Mouse (Mus musculus): ENCODE results near the gene Cdkn1b. TPM values are rescaled to one million over a fixed set of nuclear protein-coding genes. Genes with fewer than 3 reads are reported as not detected.

The Cdkn1b gene
- polyA plus RNA-seq, 1 experiment from 2014 or later, result 14.4 TPM

GRCm38 (mm10) chr6:134947311-134948087 lies 27.3 kb downstream of the Cdkn1b start:
- TF ChIP-seq EP300 (optimal IDR thresholded peaks at IDR 0.05), result no peak
- peak; percentile 80 for TF ChIP-seq CTCF (IDR thresholded peaks at IDR 0.05; ENCODE audit: low read depth)
- Histone ChIP-seq H3K27ac (replicated peaks) (no peak overlapping the region), H3K4me3 (ENCODE audit: low read depth, low read length) (no peak overlapping the region), H3K27me3 (ENCODE audit: control insufficient read depth, insufficient read depth, low read length) (no peaks in the 10 kb centered on the region), H3K9me3 (ENCODE audit: control insufficient read depth, low read length) (no peaks in the 10 kb centered on the region), H3K9ac (ENCODE audit: low read length) (no peak overlapping the region), H3K4me1 (replicated peaks; ENCODE audit: control insufficient read depth, insufficient read depth) (no peaks in the 10 kb centered on the region), H3K4me2 (replicated peaks; ENCODE audit: low read depth) (no peak overlapping the region), H3K36me3 (ENCODE audit: control insufficient read depth, insufficient read depth, low read length) (no peaks in the 10 kb centered on the region)
- 46% methylated on average over 13 of the region's 13 CpGs for WGBS
- ATAC-seq (ENCODE audit: low FRiP score, low TSS enrichment) (peak; percentile 35; the same call in 1 of the 2 replicates), DNase-seq (ENCODE audit: low spot score) (peak; percentile 61)

- DNase-seq (ENCODE audit: low spot score) (no peak), ATAC-seq (ENCODE audit: low FRiP score, low TSS enrichment) (no peak)
- H3K4me3 ChIP-seq (ENCODE audit: low read depth, low read length), result no peak overlapping the region
- H3K4me2 ChIP-seq (replicated peaks; ENCODE audit: low read depth), result no peak overlapping the region
- no peak overlapping the region for H3K27ac ChIP-seq (replicated peaks)
- H3K9me3 ChIP-seq (ENCODE audit: control insufficient read depth, low read length), result no peaks in the 10 kb centered on the region
- H3K27me3 ChIP-seq (ENCODE audit: control insufficient read depth, insufficient read depth, low read length), result no peaks in the 10 kb centered on the region
- 69% methylated on average over 11 of the region's 11 CpGs for WGBS
- no peak overlapping the region for H3K9ac ChIP-seq (ENCODE audit: low read length)
- TF ChIP-seq EP300 (optimal IDR thresholded peaks at IDR 0.05) (no peak), CTCF (IDR thresholded peaks at IDR 0.05; ENCODE audit: low read depth) (no peak)
- H3K4me1 ChIP-seq (replicated peaks; ENCODE audit: control insufficient read depth, insufficient read depth), result no peaks in the 10 kb centered on the region
- no peaks in the 10 kb centered on the region for H3K36me3 ChIP-seq (ENCODE audit: control insufficient read depth, insufficient read depth, low read length)
These were observed 28.4 kb downstream of the Cdkn1b start for GRCm38 (mm10) chr6:134948522-134949061.

- no peak overlapping the region for H3K4me3 ChIP-seq (ENCODE audit: low read depth, low read length)
- no peaks in the 10 kb centered on the region for H3K36me3 ChIP-seq (ENCODE audit: control insufficient read depth, insufficient read depth, low read length)
- no peaks in the 10 kb centered on the region for H3K4me1 ChIP-seq (replicated peaks; ENCODE audit: control insufficient read depth, insufficient read depth)
- no peak overlapping the region for H3K27ac ChIP-seq (replicated peaks)
- TF ChIP-seq EP300 (optimal IDR thresholded peaks at IDR 0.05), result no peak
- no peak for TF ChIP-seq CTCF (IDR thresholded peaks at IDR 0.05; ENCODE audit: low read depth)
- no peaks in the 10 kb centered on the region for H3K27me3 ChIP-seq (ENCODE audit: control insufficient read depth, insufficient read depth, low read length)
- no peaks in the 10 kb centered on the region for H3K9me3 ChIP-seq (ENCODE audit: control insufficient read depth, low read length)
- H3K9ac ChIP-seq (ENCODE audit: low read length), result no peak overlapping the region
- H3K4me2 ChIP-seq (replicated peaks; ENCODE audit: low read depth), result no peak overlapping the region
- ATAC-seq (ENCODE audit: low FRiP score, low TSS enrichment), result no peak
- WGBS, result 92% methylated on average over 3 of the region's 3 CpGs
- no peak for DNase-seq (ENCODE audit: low spot score)
These were observed 29.0 kb downstream of the Cdkn1b start for GRCm38 (mm10) chr6:134949241-134949640.

- H3K4me2 ChIP-seq (replicated peaks; ENCODE audit: low read depth), result no peak overlapping the region
- no peaks in the 10 kb centered on the region for H3K27me3 ChIP-seq (ENCODE audit: control insufficient read depth, insufficient read depth, low read length)
- H3K36me3 ChIP-seq (ENCODE audit: control insufficient read depth, insufficient read depth, low read length), result no peaks in the 10 kb centered on the region
- H3K4me3 ChIP-seq (ENCODE audit: low read depth, low read length), result no peak overlapping the region
- H3K27ac ChIP-seq (replicated peaks), result no peak overlapping the region
- 78% methylated on average over 5 of the region's 5 CpGs for WGBS
- H3K9me3 ChIP-seq (ENCODE audit: control insufficient read depth, low read length), result no peaks in the 10 kb centered on the region
- no peak for DNase-seq (ENCODE audit: low spot score)
- no peaks in the 10 kb centered on the region for H3K4me1 ChIP-seq (replicated peaks; ENCODE audit: control insufficient read depth, insufficient read depth)
- H3K9ac ChIP-seq (ENCODE audit: low read length), result no peak overlapping the region
- TF ChIP-seq EP300 (optimal IDR thresholded peaks at IDR 0.05) (no peak), CTCF (IDR thresholded peaks at IDR 0.05; ENCODE audit: low read depth) (no peak)
- ATAC-seq (ENCODE audit: low FRiP score, low TSS enrichment), result no peak
These were observed 31.2 kb downstream of the Cdkn1b start for GRCm38 (mm10) chr6:134951364-134951763.

- WGBS, result 70% methylated on average over 11 of the region's 11 CpGs
- no peak for ATAC-seq (ENCODE audit: low FRiP score, low TSS enrichment)
These were observed 33.8 kb downstream of the Cdkn1b start for GRCm38 (mm10) chr6:134953976-134954375.

GRCm38 (mm10) chr6:134956388-134956787 lies 36.2 kb downstream of the Cdkn1b start:
- H3K4me1 ChIP-seq (replicated peaks; ENCODE audit: control insufficient read depth, insufficient read depth), result no peaks in the 10 kb centered on the region
- DNase-seq (ENCODE audit: low spot score) (no peak), ATAC-seq (ENCODE audit: low FRiP score, low TSS enrichment) (no peak)
- H3K4me2 ChIP-seq (replicated peaks; ENCODE audit: low read depth), result no peak overlapping the region
- H3K9ac ChIP-seq (ENCODE audit: low read length), result no peak overlapping the region
- TF ChIP-seq EP300 (optimal IDR thresholded peaks at IDR 0.05) (no peak), CTCF (IDR thresholded peaks at IDR 0.05; ENCODE audit: low read depth) (peak; percentile 45)
- WGBS, result 79% methylated on average over 4 of the region's 4 CpGs
- no peaks in the 10 kb centered on the region for H3K36me3 ChIP-seq (ENCODE audit: control insufficient read depth, insufficient read depth, low read length)
- H3K27ac ChIP-seq (replicated peaks), result no peak overlapping the region
- H3K27me3 ChIP-seq (ENCODE audit: control insufficient read depth, insufficient read depth, low read length), result no peaks in the 10 kb centered on the region
- H3K9me3 ChIP-seq (ENCODE audit: control insufficient read depth, low read length), result no peaks in the 10 kb centered on the region
- no peak overlapping the region for H3K4me3 ChIP-seq (ENCODE audit: low read depth, low read length)

More at GRCm38 (mm10) chr6:134953976-134954375, 33.8 kb downstream of the Cdkn1b start:
- no peak for DNase-seq (ENCODE audit: low spot score)
- H3K27ac ChIP-seq (replicated peaks), result no peak overlapping the region
- no peak overlapping the region for H3K4me3 ChIP-seq (ENCODE audit: low read depth, low read length)
- H3K9me3 ChIP-seq (ENCODE audit: control insufficient read depth, low read length), result no peaks in the 10 kb centered on the region
- no peak overlapping the region for H3K4me2 ChIP-seq (replicated peaks; ENCODE audit: low read depth)
- no peaks in the 10 kb centered on the region for H3K36me3 ChIP-seq (ENCODE audit: control insufficient read depth, insufficient read depth, low read length)
- H3K27me3 ChIP-seq (ENCODE audit: control insufficient read depth, insufficient read depth, low read length), result no peaks in the 10 kb centered on the region
- H3K9ac ChIP-seq (ENCODE audit: low read length), result no peak overlapping the region
- H3K4me1 ChIP-seq (replicated peaks; ENCODE audit: control insufficient read depth, insufficient read depth), result no peaks in the 10 kb centered on the region
- TF ChIP-seq CTCF (IDR thresholded peaks at IDR 0.05; ENCODE audit: low read depth) (no peak), EP300 (optimal IDR thresholded peaks at IDR 0.05) (no peak)

Data from stomach, postnatal 0 days (tissue).